Mouse (Mus musculus): ENCODE measurements around the gene Vps52. TPM values are rescaled to one million over a fixed set of nuclear protein-coding genes. Genes with fewer than 3 reads are reported as not detected.
A peak's percentile ranks its signal among the peaks of the same experiment; 100 is the strongest.

The Vps52 gene
- total and polyA plus RNA-seq, 3 experiments: 34.3 to 73.6 (median 39.9) TPM

DNA sequence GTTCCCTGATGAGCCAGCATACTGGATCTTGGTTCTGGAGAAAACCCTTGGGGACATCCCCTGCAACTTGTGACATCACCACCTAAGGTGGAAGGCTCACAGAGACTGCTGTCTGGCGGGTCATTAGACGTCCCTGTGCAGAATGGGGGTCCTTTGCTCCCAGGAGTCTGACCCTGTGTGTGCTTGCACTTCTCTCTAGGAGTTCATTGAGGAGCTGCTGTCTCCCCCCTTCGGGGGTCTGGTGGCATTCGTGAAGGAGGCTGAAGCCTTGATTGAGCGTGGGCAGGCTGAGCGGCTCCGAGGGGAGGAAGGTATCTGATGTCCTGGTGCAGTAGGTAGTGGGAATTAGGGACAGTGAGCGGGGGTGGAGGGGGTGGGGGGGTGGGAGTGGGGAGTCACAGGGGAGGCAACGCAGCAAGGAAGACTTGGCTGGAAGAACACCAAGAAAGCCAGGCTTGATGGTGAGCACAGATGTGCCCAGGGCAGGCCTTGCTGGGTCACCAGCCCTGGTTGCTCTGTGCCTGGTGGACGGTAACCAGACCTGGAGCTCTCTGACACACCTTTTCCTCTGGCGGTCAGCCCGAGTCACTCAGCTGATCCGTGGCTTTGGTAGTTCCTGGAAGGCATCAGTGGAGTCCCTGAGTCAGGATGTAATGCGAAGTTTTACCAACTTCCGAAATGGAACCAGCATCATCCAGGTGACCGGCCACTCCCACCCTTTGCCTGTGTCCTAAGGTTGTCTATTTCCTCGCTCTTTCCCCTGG lies 9.7 kb downstream of the Vps52 start:
- Histone ChIP-seq H3K36me3 (replicated peaks in 1 of 2; ENCODE audit: control insufficient read depth in 1 of 2, insufficient read depth in 1 of 2, low read length in 1 of 2) (peaks cover 46 to 51% of the 10 kb centered on the region in 2 experiments), H3K4me3 (replicated peaks in 1 of 3; ENCODE audit: low read depth in 2 of 3, low read length in 2 of 3, poor library complexity in 1 of 3) (no peak overlapping the region), H3K27me3 (replicated peaks) (no peaks in the 10 kb centered on the region), H3K4me2 (ENCODE audit: insufficient read depth, low read depth, poor library complexity, severe bottlenecking) (no peak overlapping the region), H3K9me3 (replicated peaks; ENCODE audit: low read length) (peaks cover 4% of the 10 kb centered on the region), H3K79me2 (replicated peaks; ENCODE audit: control insufficient read depth, extremely low read depth, insufficient read depth, poor library complexity, severe bottlenecking) (no peaks in the 10 kb centered on the region), H3K9ac (ENCODE audit: insufficient read depth, low read depth) (no peak overlapping the region), H3K4me1 (ENCODE audit: control insufficient read depth in 1 of 2, insufficient read depth in 2 of 2) (peaks cover 0 to 3% of the 10 kb centered on the region in 2 experiments; a peak in 1 of 4 replicates), H3K27ac (ENCODE audit: insufficient read depth, low read depth) (no peak overlapping the region)
- in situ Hi-C loops (cut with MboI; ENCODE audit: low pct_ligation_motif_present, low pct_unique_long_range_greater_than_20kb, low sequenced_read_pairs) (loop anchor here (5.0 kb wide), 1 partner anchor 1337 kb away; no protein-coding TSS in a partner anchor), dilution Hi-C loops (cut with MboI; ENCODE audit: extremely low pct_ligation_motif_present, extremely low pct_unique_long_range_greater_than_20kb, low sequenced_read_pairs) (no loop called here)
- DNase-seq (ENCODE audit: extremely low read depth): no peak
- no peak for TF ChIP-seq TCF12 (IDR thresholded peaks at IDR 0.05; ENCODE audit: low read depth, low read length)
- TF ChIP-seq NRF1 (IDR thresholded peaks at IDR 0.05; ENCODE audit: low read depth, low read length): no peak

DNA sequence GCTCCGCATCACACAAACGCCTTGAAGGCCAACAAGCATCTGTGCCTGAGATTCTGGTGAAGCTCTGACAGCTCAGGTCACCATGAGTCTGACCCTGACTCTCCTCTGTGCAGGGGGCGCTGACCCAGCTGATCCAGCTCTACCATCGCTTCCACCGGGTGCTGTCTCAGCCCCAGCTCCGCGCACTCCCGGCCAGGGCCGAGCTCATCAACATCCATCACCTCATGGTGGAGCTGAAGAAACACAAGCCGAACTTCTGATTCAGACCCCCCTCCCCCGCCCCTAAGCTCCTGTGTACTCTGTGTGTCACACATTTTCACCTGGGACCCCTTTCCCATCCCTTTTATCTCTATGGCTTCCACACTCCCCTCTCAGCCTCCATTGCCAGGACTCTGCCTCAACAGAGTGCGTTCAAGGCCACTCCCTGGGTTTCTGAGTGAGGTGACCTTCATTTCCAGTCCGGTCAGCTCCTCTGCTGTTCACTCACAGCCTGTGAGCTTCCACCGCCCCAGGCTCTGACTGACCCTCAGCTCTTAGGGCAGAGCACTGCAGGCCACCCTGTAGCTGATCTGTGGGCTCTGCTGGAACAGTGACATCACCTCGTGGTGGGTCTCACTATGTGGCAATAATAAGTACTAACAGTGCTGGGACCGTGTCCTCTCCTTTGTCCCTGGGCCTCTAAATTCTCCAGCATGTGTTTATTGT lies 10.4 kb downstream of the Vps52 start:
- in situ Hi-C loops (cut with MboI; ENCODE audit: low pct_ligation_motif_present, low pct_unique_long_range_greater_than_20kb, low sequenced_read_pairs) (loop anchor here (5.0 kb wide), 1 partner anchor 1336 kb away; no protein-coding TSS in a partner anchor), dilution Hi-C loops (cut with MboI; ENCODE audit: extremely low pct_ligation_motif_present, extremely low pct_unique_long_range_greater_than_20kb, low sequenced_read_pairs) (no loop called here)
- DNase-seq (ENCODE audit: extremely low read depth): no peak
- no peaks in the 10 kb centered on the region for H3K27me3 ChIP-seq (replicated peaks)
- H3K79me2 ChIP-seq (replicated peaks; ENCODE audit: control insufficient read depth, extremely low read depth, insufficient read depth, poor library complexity, severe bottlenecking): no peaks in the 10 kb centered on the region
- no peak overlapping the region for H3K27ac ChIP-seq (ENCODE audit: insufficient read depth, low read depth)
- H3K4me2 ChIP-seq (ENCODE audit: insufficient read depth, low read depth, poor library complexity, severe bottlenecking): no peak overlapping the region
- H3K4me3 ChIP-seq (replicated peaks in 1 of 3; ENCODE audit: low read depth in 2 of 3, low read length in 2 of 3, poor library complexity in 1 of 3): no peak overlapping the region
- no peak overlapping the region for H3K9ac ChIP-seq (ENCODE audit: insufficient read depth, low read depth)
- H3K36me3 ChIP-seq (replicated peaks in 1 of 2; ENCODE audit: control insufficient read depth in 1 of 2, insufficient read depth in 1 of 2, low read length in 1 of 2): peaks cover 40 to 45% of the 10 kb centered on the region in 2 experiments
- H3K9me3 ChIP-seq (replicated peaks; ENCODE audit: low read length): peaks cover 4% of the 10 kb centered on the region
- peaks cover 0 to 3% of the 10 kb centered on the region in 2 experiments; a peak in 1 of 4 replicates for H3K4me1 ChIP-seq (ENCODE audit: control insufficient read depth in 1 of 2, insufficient read depth in 2 of 2)
- TF ChIP-seq ETS1 (conservative IDR thresholded peaks at IDR 0.05; ENCODE audit: low read depth, low read length): no peak

DNA sequence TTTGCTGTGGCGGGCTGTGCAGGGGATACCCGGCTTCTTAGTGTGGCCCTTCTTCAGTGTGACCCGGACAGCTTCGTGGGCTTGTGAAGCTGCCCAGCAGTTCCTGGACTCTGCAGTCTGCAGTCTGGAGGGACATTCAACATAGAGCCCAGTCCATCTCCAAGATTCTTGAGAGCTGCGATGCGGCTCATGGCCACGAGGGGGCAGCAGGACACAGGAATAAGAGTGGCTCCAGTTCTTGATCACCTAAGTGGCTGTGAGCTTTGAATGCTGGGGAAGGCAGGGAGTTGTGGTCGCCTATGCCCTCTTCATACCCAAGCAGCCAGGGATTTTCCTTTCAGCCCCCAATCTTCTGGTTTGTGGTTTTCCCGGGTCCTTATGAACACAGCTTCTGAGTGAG lies 12.9 kb downstream of the Vps52 start:
- no peak overlapping the region for H3K9ac ChIP-seq (ENCODE audit: insufficient read depth, low read depth)
- no peak overlapping the region for H3K27ac ChIP-seq (ENCODE audit: insufficient read depth, low read depth)
- no peaks in the 10 kb centered on the region for H3K27me3 ChIP-seq (replicated peaks)
- H3K4me3 ChIP-seq (replicated peaks in 1 of 3; ENCODE audit: low read depth in 2 of 3, low read length in 2 of 3, poor library complexity in 1 of 3): no peak overlapping the region
- in situ Hi-C loops (cut with MboI; ENCODE audit: low pct_ligation_motif_present, low pct_unique_long_range_greater_than_20kb, low sequenced_read_pairs): loop anchor here (5.0 kb wide), 1 partner anchor 1334 kb away; no protein-coding TSS in a partner anchor
- peaks cover 22 to 26% of the 10 kb centered on the region in 2 experiments for H3K36me3 ChIP-seq (replicated peaks in 1 of 2; ENCODE audit: control insufficient read depth in 1 of 2, insufficient read depth in 1 of 2, low read length in 1 of 2)
- peaks cover 0 to 3% of the 10 kb centered on the region in 2 experiments; a peak in 1 of 4 replicates for H3K4me1 ChIP-seq (ENCODE audit: control insufficient read depth in 1 of 2, insufficient read depth in 2 of 2)
- dilution Hi-C loops (cut with MboI; ENCODE audit: extremely low pct_ligation_motif_present, extremely low pct_unique_long_range_greater_than_20kb, low sequenced_read_pairs): no loop called here
- H3K9me3 ChIP-seq (replicated peaks; ENCODE audit: low read length): peaks cover 4% of the 10 kb centered on the region
- TF ChIP-seq USF1 (IDR thresholded peaks at IDR 0.05; ENCODE audit: low read depth, low read length) (no peak), CHD2 (IDR thresholded peaks at IDR 0.05; ENCODE audit: low read length) (no peak), ELF1 (IDR thresholded peaks at IDR 0.05; ENCODE audit: low read depth, low read length) (0 out of 2 replicates have a peak, but pooled peaks have one; percentile 9), MAZ (IDR thresholded peaks at IDR 0.05; ENCODE audit: low read depth, low read length) (no peak), CTCF (conservative IDR thresholded peaks at IDR 0.05 in 1 of 2, IDR thresholded peaks at IDR 0.05 in 1 of 2; ENCODE audit: low read depth in 2 of 2, low read length in 2 of 2) (peak; percentile 60 to 68), MEF2A (IDR thresholded peaks at IDR 0.05; ENCODE audit: borderline replicate concordance, low read depth, low read length) (no peak), HCFC1 (IDR thresholded peaks at IDR 0.05; ENCODE audit: low read depth, low read length) (no peak), UBTF (IDR thresholded peaks at IDR 0.05; ENCODE audit: low read depth, low read length) (no peak), JUND (conservative IDR thresholded peaks at IDR 0.05; ENCODE audit: low read depth, low read length) (no peak), TCF12 (IDR thresholded peaks at IDR 0.05; ENCODE audit: low read depth, low read length) (no peak), RAD21 (IDR thresholded peaks at IDR 0.05; ENCODE audit: low read depth, low read length) (peak; percentile 58), NRF1 (IDR thresholded peaks at IDR 0.05; ENCODE audit: low read depth, low read length) (no peak), SMC3 (IDR thresholded peaks at IDR 0.05; ENCODE audit: low read depth, low read length) (peak; percentile 67)
- 0 out of 2 replicates have a peak overlapping the region, but pooled peaks have one; percentile 50 for H3K4me2 ChIP-seq (ENCODE audit: insufficient read depth, low read depth, poor library complexity, severe bottlenecking)
- peak; percentile 72 for DNase-seq (ENCODE audit: extremely low read depth)
- H3K79me2 ChIP-seq (replicated peaks; ENCODE audit: control insufficient read depth, extremely low read depth, insufficient read depth, poor library complexity, severe bottlenecking): no peaks in the 10 kb centered on the region

All from CH12.LX (cell line).